Mouse (Mus musculus): Measurements from ENCODE around the gene LTO1. TPM values are rescaled to one million over a fixed set of nuclear protein-coding genes. Genes with fewer than 3 reads are reported as not detected.
A peak's percentile ranks its signal among the peaks of the same experiment; 100 is the strongest.

Gene LTO1
- polyA plus RNA-seq, 2 experiments: 6.7 to 11.7 TPM

- ATAC-seq (ENCODE audit: insufficient read depth) (no peak), DNase-seq (ENCODE audit: low read depth in 3 of 3, low spot score in 3 of 3) (no peak)
- Histone ChIP-seq H3K4me2 (ENCODE audit: low read depth) (no peak overlapping the region), H3K4me3 (ENCODE audit: insufficient read depth in 1 of 2, low read depth in 2 of 2, low read length in 2 of 2) (no peak overlapping the region), H3K36me3 (replicated peaks; ENCODE audit: control insufficient read depth, insufficient read depth, low read depth) (no peaks in the 10 kb centered on the region), H3K9me3 (ENCODE audit: control insufficient read depth, low read length) (no peaks in the 10 kb centered on the region), H3K27me3 (ENCODE audit: control insufficient read depth, insufficient read depth, low read length) (no peaks in the 10 kb centered on the region), H3K4me1 (replicated peaks; ENCODE audit: control insufficient read depth in 2 of 2, insufficient read depth in 2 of 2, low read length in 1 of 2) (0 out of 4 replicates have a peak, but pooled peaks cover 0 to 1% of the 10 kb centered on the region in 2 experiments), H3K9ac (replicated peaks) (no peak overlapping the region), H3K27ac (no peak overlapping the region)
- TF ChIP-seq CTCF (IDR thresholded peaks at IDR 0.05; ENCODE audit: low read depth) (peak; percentile 63), EP300 (IDR thresholded peaks at IDR 0.05; ENCODE audit: low read depth) (no peak)
- 15% methylated on average over 3 of the region's 3 CpGs for WGBS (ENCODE audit: insufficient replicate concordance)
Observed at GRCm38 (mm10) chr7:144931778-144932177, 16.9 kb downstream of the LTO1 start.

- ATAC-seq (ENCODE audit: insufficient read depth): no peak
- Histone ChIP-seq H3K36me3 (replicated peaks; ENCODE audit: control insufficient read depth, insufficient read depth, low read depth) (no peaks in the 10 kb centered on the region), H3K27me3 (ENCODE audit: control insufficient read depth, insufficient read depth, low read length) (peaks cover 1% of the 10 kb centered on the region), H3K9me3 (ENCODE audit: control insufficient read depth, low read length) (no peaks in the 10 kb centered on the region), H3K9ac (replicated peaks) (no peak overlapping the region), H3K4me1 (replicated peaks; ENCODE audit: control insufficient read depth in 2 of 2, insufficient read depth in 2 of 2, low read length in 1 of 2) (no peaks in the 10 kb centered on the region), H3K4me3 (ENCODE audit: insufficient read depth in 1 of 2, low read depth in 2 of 2, low read length in 2 of 2) (no peak overlapping the region), H3K4me2 (ENCODE audit: low read depth) (no peak overlapping the region), H3K27ac (no peak overlapping the region)
- no peak for TF ChIP-seq CTCF (IDR thresholded peaks at IDR 0.05; ENCODE audit: low read depth)
- TF ChIP-seq EP300 (IDR thresholded peaks at IDR 0.05; ENCODE audit: low read depth): no peak
- 43% methylated on average over 18 of the region's 18 CpGs for WGBS (ENCODE audit: insufficient replicate concordance)
- no peak for DNase-seq (ENCODE audit: low read depth in 3 of 3, low spot score in 3 of 3)
Observed at GRCm38 (mm10) chr7:144932389-144932937, 17.6 kb downstream of the LTO1 start.

GRCm38 (mm10) chr7:144933336-144933735, 18.4 kb downstream of the LTO1 start:
- Histone ChIP-seq H3K9me3 (ENCODE audit: control insufficient read depth, low read length) (no peaks in the 10 kb centered on the region), H3K4me3 (ENCODE audit: insufficient read depth in 1 of 2, low read depth in 2 of 2, low read length in 2 of 2) (no peak overlapping the region), H3K27ac (no peak overlapping the region), H3K9ac (replicated peaks) (no peak overlapping the region), H3K4me2 (ENCODE audit: low read depth) (no peak overlapping the region), H3K4me1 (replicated peaks; ENCODE audit: control insufficient read depth in 2 of 2, insufficient read depth in 2 of 2, low read length in 1 of 2) (no peaks in the 10 kb centered on the region), H3K36me3 (replicated peaks; ENCODE audit: control insufficient read depth, insufficient read depth, low read depth) (no peaks in the 10 kb centered on the region), H3K27me3 (ENCODE audit: control insufficient read depth, insufficient read depth, low read length) (peaks cover 10% of the 10 kb centered on the region)
- WGBS (ENCODE audit: insufficient replicate concordance): 60% methylated on average over 3 of the region's 3 CpGs
- ATAC-seq (ENCODE audit: insufficient read depth) (no peak), DNase-seq (ENCODE audit: low read depth in 3 of 3, low spot score in 3 of 3) (no peak)
- no peak for TF ChIP-seq EP300 (IDR thresholded peaks at IDR 0.05; ENCODE audit: low read depth)
- no peak for TF ChIP-seq CTCF (IDR thresholded peaks at IDR 0.05; ENCODE audit: low read depth)

GRCm38 (mm10) chr7:144933796-144934195, 18.9 kb downstream of the LTO1 start:
- ATAC-seq (ENCODE audit: insufficient read depth) (no peak), DNase-seq (ENCODE audit: low read depth in 3 of 3, low spot score in 3 of 3) (no peak)
- H3K36me3 ChIP-seq (replicated peaks; ENCODE audit: control insufficient read depth, insufficient read depth, low read depth): no peaks in the 10 kb centered on the region
- H3K4me3 ChIP-seq (ENCODE audit: insufficient read depth in 1 of 2, low read depth in 2 of 2, low read length in 2 of 2): no peak overlapping the region
- peaks cover 15% of the 10 kb centered on the region for H3K27me3 ChIP-seq (ENCODE audit: control insufficient read depth, insufficient read depth, low read length)
- H3K9ac ChIP-seq (replicated peaks): no peak overlapping the region
- TF ChIP-seq CTCF (IDR thresholded peaks at IDR 0.05; ENCODE audit: low read depth) (no peak), EP300 (IDR thresholded peaks at IDR 0.05; ENCODE audit: low read depth) (no peak)
- no peak overlapping the region for H3K27ac ChIP-seq
- H3K4me1 ChIP-seq (replicated peaks; ENCODE audit: control insufficient read depth in 2 of 2, insufficient read depth in 2 of 2, low read length in 1 of 2): no peaks in the 10 kb centered on the region
- no peaks in the 10 kb centered on the region for H3K9me3 ChIP-seq (ENCODE audit: control insufficient read depth, low read length)
- WGBS (ENCODE audit: insufficient replicate concordance): 63% methylated on average over 8 of the region's 8 CpGs
- no peak overlapping the region for H3K4me2 ChIP-seq (ENCODE audit: low read depth)

- TF ChIP-seq EP300 (IDR thresholded peaks at IDR 0.05; ENCODE audit: low read depth) (no peak), CTCF (IDR thresholded peaks at IDR 0.05; ENCODE audit: low read depth) (no peak)
- 65% methylated on average over 5 of the region's 5 CpGs for WGBS (ENCODE audit: insufficient replicate concordance)
- Histone ChIP-seq H3K4me1 (replicated peaks; ENCODE audit: control insufficient read depth in 2 of 2, insufficient read depth in 2 of 2, low read length in 1 of 2) (no peaks in the 10 kb centered on the region), H3K4me2 (ENCODE audit: low read depth) (no peak overlapping the region), H3K9me3 (ENCODE audit: control insufficient read depth, low read length) (no peaks in the 10 kb centered on the region), H3K9ac (replicated peaks) (no peak overlapping the region), H3K27me3 (ENCODE audit: control insufficient read depth, insufficient read depth, low read length) (peaks cover 26% of the 10 kb centered on the region), H3K4me3 (ENCODE audit: insufficient read depth in 1 of 2, low read depth in 2 of 2, low read length in 2 of 2) (no peak overlapping the region), H3K36me3 (replicated peaks; ENCODE audit: control insufficient read depth, insufficient read depth, low read depth) (no peaks in the 10 kb centered on the region), H3K27ac (no peak overlapping the region)
- no peak for ATAC-seq (ENCODE audit: insufficient read depth)
- no peak for DNase-seq (ENCODE audit: low read depth in 3 of 3, low spot score in 3 of 3)
Observed at GRCm38 (mm10) chr7:144934901-144935300, 20.0 kb downstream of the LTO1 start.
